Comparison of ENCODE assay signal across 18 mouse cellular contexts in the genomic region with DNA sequence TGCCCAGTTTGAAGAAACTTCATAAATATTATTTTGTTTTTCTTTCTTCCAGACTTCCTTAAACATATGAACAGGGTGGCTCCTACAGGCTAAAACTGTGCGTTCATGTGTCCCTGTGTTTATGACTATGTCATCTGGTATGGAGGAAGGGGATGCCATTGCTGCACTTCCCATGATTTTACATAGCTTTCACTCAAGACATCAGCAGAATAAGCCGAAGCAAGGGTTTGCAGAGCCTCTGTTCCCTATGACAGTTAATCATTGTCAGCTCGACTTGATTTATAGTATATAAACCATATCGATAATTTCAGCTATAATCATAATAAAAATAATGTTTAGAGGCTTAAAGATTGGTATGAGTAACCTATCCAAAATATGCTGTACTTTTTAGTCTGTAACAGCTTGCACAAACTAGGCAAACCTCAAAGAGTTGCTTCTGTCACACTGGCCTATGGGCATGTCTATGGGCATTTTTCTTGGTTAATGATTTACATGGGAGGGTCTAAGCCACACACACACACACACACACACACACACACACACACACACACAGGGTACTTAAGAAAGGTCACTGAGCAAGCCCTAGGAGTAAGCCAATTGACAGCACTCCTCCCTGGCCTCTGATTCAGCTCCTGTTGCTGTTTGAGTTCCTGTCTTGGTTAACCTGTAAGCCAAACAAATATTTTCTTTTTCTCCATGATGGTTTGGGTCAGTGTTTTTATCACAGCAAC. TPM values are rescaled to one million over a fixed set of nuclear protein-coding genes. Genes with fewer than 3 reads are reported as not detected.
A peak's percentile ranks its signal among the peaks of the same experiment; 100 is the strongest.
DNase-seq lines count a peak whose midpoint lies in the region; ATAC-seq and TF ChIP-seq lines count a peak whose summit lies in the region.
"Had no signal": no experiment of that assay in that cellular context is flagged by ENCODE, and none has a peak within 500 bp of the region (broad histone marks: within the 10 kb centered on the region; RNA-seq: fewer than 3 reads in every experiment).

No protein-coding gene starts in this region.

- intact Hi-C loops in heart, postnatal 10 days (cut with DNase I), result no loop called here

- TF ChIP-seq CTCF in liver, postnatal 0 days (IDR thresholded peaks at IDR 0.05; ENCODE audit: low read depth), result no peak

- H3K27me3 ChIP-seq in intestine, embryonic 15.5 days (replicated peaks), result no peaks in the 10 kb centered on the region
- no peaks in the 10 kb centered on the region for H3K27me3 ChIP-seq in liver, postnatal 0 days (ENCODE audit: insufficient read depth, low read length)
- H3K27me3 ChIP-seq: embryonic facial prominence, embryonic 12.5 days; heart, embryonic 13.5 days had no signal

- no peak overlapping the region for H3K9ac ChIP-seq in intestine, embryonic 15.5 days
- no peak overlapping the region for H3K9ac ChIP-seq in liver, postnatal 0 days (replicated peaks)
- H3K9ac ChIP-seq: embryonic facial prominence, embryonic 12.5 days; heart, embryonic 13.5 days; hindbrain, embryonic 14.5 days had no signal

- peak; percentile 65 to 80 for DNase-seq in kidney, adult 8-10 months
- DNase-seq in kidney, postnatal 4 days, result peak; percentile 10 to 35
- DNase-seq in liver, postnatal 0 days, result peak; percentile 66
- no peak for DNase-seq in right cerebral cortex, postnatal 14 days
- DNase-seq in urinary bladder, postnatal 10 days (ENCODE audit: low spot score), result no peak
- DNase-seq in heart, postnatal 10 days, result no peak
- no peak for DNase-seq in spleen, postnatal 4 days (ENCODE audit: low spot score in 2 of 2)
- DNase-seq: adrenal gland, postnatal 36 days; left cerebral cortex, postnatal 4 days; lung, postnatal 14 days; right cerebral cortex, postnatal 4 days had no signal

- 53% methylated on average over 4 of the region's 4 CpGs for WGBS in intestine, embryonic 15.5 days
- 62% methylated on average over 4 of the region's 4 CpGs for WGBS in liver, postnatal 0 days (ENCODE audit: insufficient replicate concordance)

- H3K4me3 ChIP-seq in intestine, embryonic 15.5 days (replicated peaks), result no peak overlapping the region
- H3K4me3 ChIP-seq in liver, postnatal 0 days (ENCODE audit: low read depth, low read length), result no peak overlapping the region
- H3K4me3 ChIP-seq: embryonic facial prominence, embryonic 12.5 days; heart, embryonic 13.5 days; myocyte had no signal

- H3K27ac ChIP-seq in intestine, embryonic 15.5 days, result no peak overlapping the region
- peak overlapping the region; percentile 55 for H3K27ac ChIP-seq in liver, postnatal 0 days (ENCODE audit: low read depth)
- H3K27ac ChIP-seq: embryonic facial prominence, embryonic 12.5 days; heart, embryonic 13.5 days; hindbrain, embryonic 14.5 days had no signal

- H3K4me1 ChIP-seq in intestine, embryonic 15.5 days (replicated peaks), result no peaks in the 10 kb centered on the region
- peaks cover 8% of the 10 kb centered on the region; the same call in 1 of the 2 replicates for H3K4me1 ChIP-seq in liver, postnatal 0 days (ENCODE audit: insufficient read depth)
- H3K4me1 ChIP-seq: embryonic facial prominence, embryonic 12.5 days; heart, embryonic 13.5 days had no signal

- ATAC-seq in intestine, embryonic 15.5 days, result peak; percentile 92
- ATAC-seq in liver, postnatal 0 days, result peak; percentile 99

- no peaks in the 10 kb centered on the region for H3K9me3 ChIP-seq in intestine, embryonic 15.5 days
- no peaks in the 10 kb centered on the region for H3K9me3 ChIP-seq in liver, postnatal 0 days (ENCODE audit: low read length)
- H3K9me3 ChIP-seq: embryonic facial prominence, embryonic 12.5 days; G1E; heart, embryonic 13.5 days had no signal

- TF ChIP-seq EP300 in liver, postnatal 0 days (IDR thresholded peaks at IDR 0.05; ENCODE audit: low read depth), result peak; percentile 61; the same call in 1 of the 2 replicates

- no peaks in the 10 kb centered on the region for H3K36me3 ChIP-seq in intestine, embryonic 15.5 days
- no peaks in the 10 kb centered on the region for H3K36me3 ChIP-seq in liver, postnatal 0 days (replicated peaks; ENCODE audit: insufficient read depth, low read length)
- H3K36me3 ChIP-seq: embryonic facial prominence, embryonic 12.5 days; G1E; heart, embryonic 13.5 days had no signal

- no peak overlapping the region for H3K4me2 ChIP-seq in intestine, embryonic 15.5 days (replicated peaks)
- peak overlapping the region; percentile 18; the same call in 1 of the 2 replicates for H3K4me2 ChIP-seq in liver, postnatal 0 days (ENCODE audit: low read depth, low read length)
- H3K4me2 ChIP-seq: embryonic facial prominence, embryonic 12.5 days; heart, embryonic 13.5 days; hindbrain, embryonic 14.5 days; midbrain, embryonic 11.5 days had no signal

RNA-seq across cellular contexts. Expression of gene Ralgapa2, which starts 12.7 kb away (rescaled TPM):
- polyA plus RNA-seq in intestine, embryonic 15.5 days (2015; fragmentation: Nextera tagmentation; extraction: Ambion mirVana), result 8.5 and 9.2 TPM in 2 replicates
- 3.7 and 4.1 TPM in 2 replicates for polyA plus RNA-seq in liver, postnatal 0 days (2015; fragmentation: Nextera tagmentation; extraction: Ambion mirVana)
- 10 to 100 TPM; 32.1 to 32.7 TPM for total RNA-seq in heart, postnatal 10 days (2021)

Comparison
In these comparisons a context has a peak if more than half of its experiments do, and no peak if none do; other contexts are left out.
1. DNase-seq: peak in kidney, adult 8-10 months (2 of 2), kidney, postnatal 4 days (2 of 2) and liver, postnatal 0 days (single experiment); none in right cerebral cortex, postnatal 14 days (single experiment), urinary bladder, postnatal 10 days (single experiment), heart, postnatal 10 days (0 of 2) and spleen, postnatal 4 days (0 of 2).